Mouse (Mus musculus): ENCODE results near the gene Gstp3.
A peak's percentile ranks its signal among the peaks of the same experiment; 100 is the strongest.
"Not testable (repeated sequence)": the region's sequence is repeated elsewhere in the genome, so short reads cannot be mapped to it uniquely, and the experiment has no call there.

DNA sequence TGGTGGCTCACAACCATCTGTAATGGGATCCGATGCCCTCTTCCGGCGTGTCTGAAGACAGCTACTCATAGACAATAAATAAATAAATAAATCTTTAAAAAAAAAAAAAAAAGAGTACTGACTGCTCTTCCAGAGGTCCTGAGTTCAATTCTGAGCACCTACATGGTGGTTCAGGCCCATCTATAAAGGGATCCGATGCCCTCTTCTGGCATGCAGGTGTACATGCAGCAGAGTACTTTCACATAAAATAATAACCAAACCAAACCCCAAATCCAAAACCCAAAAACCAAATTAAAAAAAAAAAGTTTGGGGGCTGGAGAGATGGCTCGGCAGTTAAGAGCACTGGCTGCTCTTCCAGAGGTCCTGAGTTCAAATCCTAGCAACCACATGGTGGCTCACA, 10.3 kb downstream of the Gstp3 start:
- peak; percentile 29 for TF ChIP-seq CTCF (IDR thresholded peaks at IDR 0.05)
- TF ChIP-seq POLR2A (IDR thresholded peaks at IDR 0.05; ENCODE audit: insufficient read depth, low read depth, low read length), result not testable (repeated sequence)

Data from heart, adult 2 months (tissue).